Comparison of ENCODE assay signal across 23 mouse cellular contexts in the genomic region with DNA sequence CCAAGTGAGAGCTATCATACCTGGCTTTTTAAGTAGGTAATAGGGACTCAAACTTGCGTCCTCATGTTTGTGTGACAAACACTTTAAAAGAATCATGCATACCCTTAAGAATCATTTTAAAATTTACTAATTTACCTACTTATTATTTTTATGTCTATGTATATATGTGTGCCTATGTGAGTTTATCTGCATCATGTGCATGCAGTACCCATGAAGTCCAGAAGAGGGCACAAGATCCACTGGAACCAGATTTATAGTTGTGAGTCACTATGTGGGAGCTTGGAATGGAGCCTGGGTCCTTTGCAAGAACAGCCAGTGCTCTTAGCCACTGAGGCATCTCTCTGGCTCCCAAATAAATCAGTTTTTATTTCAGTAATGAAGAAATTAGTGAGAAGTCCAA.
A peak's percentile ranks its signal among the peaks of the same experiment; 100 is the strongest.
DNase-seq lines count a peak whose midpoint lies in the region; ATAC-seq and TF ChIP-seq lines count a peak whose summit lies in the region.
"Had no signal": no experiment of that assay in that cellular context is flagged by ENCODE, and none has a peak within 500 bp of the region (broad histone marks: within the 10 kb centered on the region; RNA-seq: fewer than 3 reads in every experiment).

No protein-coding gene starts in this region.

- H3K4me2 ChIP-seq in hindbrain, postnatal 0 days (ENCODE audit: low read depth, low read length), result no peak overlapping the region
- H3K4me2 ChIP-seq in hindbrain, embryonic 13.5 days, result no peak overlapping the region
- no peak overlapping the region for H3K4me2 ChIP-seq in liver, postnatal 0 days (ENCODE audit: low read depth, low read length)
- no peak overlapping the region for H3K4me2 ChIP-seq in liver, embryonic 12.5 days
- H3K4me2 ChIP-seq: embryonic facial prominence, embryonic 15.5 days; heart, embryonic 12.5 days; hindbrain, embryonic 15.5 days had no signal

- WGBS in hindbrain, postnatal 0 days, result 100% methylated on average over 1 of the region's 1 CpGs
- 95% methylated on average over 1 of the region's 1 CpGs for WGBS in hindbrain, embryonic 13.5 days
- WGBS in liver, postnatal 0 days (ENCODE audit: insufficient replicate concordance), result 88% methylated on average over 1 of the region's 1 CpGs
- WGBS in liver, embryonic 12.5 days (ENCODE audit: insufficient replicate concordance), result 80% methylated on average over 1 of the region's 1 CpGs

- no peaks in the 10 kb centered on the region for H3K27me3 ChIP-seq in hindbrain, postnatal 0 days (ENCODE audit: insufficient read depth, low read length)
- H3K27me3 ChIP-seq in hindbrain, embryonic 13.5 days, result no peaks in the 10 kb centered on the region
- no peaks in the 10 kb centered on the region for H3K27me3 ChIP-seq in liver, postnatal 0 days (ENCODE audit: insufficient read depth, low read length)
- H3K27me3 ChIP-seq in liver, embryonic 12.5 days (replicated peaks), result no peaks in the 10 kb centered on the region
- no peaks in the 10 kb centered on the region; the same call in 1 of the 2 replicates for H3K27me3 ChIP-seq in E14TG2a.4 (ENCODE audit: insufficient read depth, low read length)
- H3K27me3 ChIP-seq: embryonic facial prominence, embryonic 15.5 days; heart, embryonic 12.5 days; hindbrain, embryonic 15.5 days had no signal

- H3K4me1 ChIP-seq in hindbrain, postnatal 0 days (ENCODE audit: insufficient read depth, low read length), result no peaks in the 10 kb centered on the region
- H3K4me1 ChIP-seq in hindbrain, embryonic 13.5 days (replicated peaks), result no peaks in the 10 kb centered on the region
- no peaks in the 10 kb centered on the region for H3K4me1 ChIP-seq in liver, postnatal 0 days (ENCODE audit: insufficient read depth)
- no peaks in the 10 kb centered on the region for H3K4me1 ChIP-seq in liver, embryonic 12.5 days
- H3K4me1 ChIP-seq in E14TG2a.4 (replicated peaks; ENCODE audit: low read depth, low read length), result no peaks in the 10 kb centered on the region
- H3K4me1 ChIP-seq: embryonic facial prominence, embryonic 15.5 days; forebrain, embryonic 10.5 days; heart, embryonic 12.5 days; hindbrain, embryonic 10.5 days; hindbrain, embryonic 15.5 days had no signal

- no peak for ATAC-seq in hindbrain, postnatal 0 days
- no peak for ATAC-seq in hindbrain, embryonic 13.5 days (ENCODE audit: low FRiP score)
- no peak for ATAC-seq in liver, postnatal 0 days
- ATAC-seq in liver, embryonic 12.5 days, result no peak
- ATAC-seq: forebrain, embryonic 14.5 days had no signal

- no peak overlapping the region for H3K4me3 ChIP-seq in hindbrain, postnatal 0 days (ENCODE audit: low read length)
- H3K4me3 ChIP-seq in hindbrain, embryonic 13.5 days, result no peak overlapping the region
- no peak overlapping the region for H3K4me3 ChIP-seq in liver, postnatal 0 days (ENCODE audit: low read depth, low read length)
- no peak overlapping the region for H3K4me3 ChIP-seq in liver, embryonic 12.5 days
- no peak overlapping the region for H3K4me3 ChIP-seq in E14TG2a.4 (replicated peaks; ENCODE audit: low read length)
- H3K4me3 ChIP-seq: embryonic facial prominence, embryonic 15.5 days; erythroblast, embryonic 14.5 days; forebrain, embryonic 10.5 days; heart, embryonic 12.5 days; hindbrain, embryonic 10.5 days; hindbrain, embryonic 15.5 days had no signal

- peak; percentile 31 for TF ChIP-seq CTCF in hindbrain, postnatal 0 days (IDR thresholded peaks at IDR 0.05; ENCODE audit: low read depth)
- peak; percentile 24; the same call in 1 of the 2 replicates for TF ChIP-seq CTCF in liver, postnatal 0 days (IDR thresholded peaks at IDR 0.05; ENCODE audit: low read depth)
- peak; percentile 52 for TF ChIP-seq CTCF in E14TG2a.4 (conservative IDR thresholded peaks at IDR 0.05; ENCODE audit: low read length)

- no peak overlapping the region for H3K9ac ChIP-seq in hindbrain, postnatal 0 days (replicated peaks; ENCODE audit: low read length)
- H3K9ac ChIP-seq in hindbrain, embryonic 13.5 days, result no peak overlapping the region
- H3K9ac ChIP-seq in liver, postnatal 0 days (replicated peaks), result no peak overlapping the region
- no peak overlapping the region for H3K9ac ChIP-seq in liver, embryonic 12.5 days
- H3K9ac ChIP-seq: embryonic facial prominence, embryonic 15.5 days; heart, embryonic 12.5 days; hindbrain, embryonic 15.5 days had no signal

- no peak for TF ChIP-seq EP300 in liver, postnatal 0 days (IDR thresholded peaks at IDR 0.05; ENCODE audit: low read depth)

- 0 out of 2 replicates have a peak, but pooled peaks cover 4% of the 10 kb centered on the region for H3K9me3 ChIP-seq in hindbrain, postnatal 0 days (ENCODE audit: low read length)
- peaks cover 9% of the 10 kb centered on the region; the same call in 1 of the 2 replicates for H3K9me3 ChIP-seq in hindbrain, embryonic 13.5 days
- no peaks in the 10 kb centered on the region for H3K9me3 ChIP-seq in liver, postnatal 0 days (ENCODE audit: low read length)
- H3K9me3 ChIP-seq in liver, embryonic 12.5 days (replicated peaks), result peaks cover 47% of the 10 kb centered on the region
- H3K9me3 ChIP-seq in E14TG2a.4 (ENCODE audit: low read length), result peaks cover 21% of the 10 kb centered on the region
- H3K9me3 ChIP-seq: embryonic facial prominence, embryonic 15.5 days; hindbrain, embryonic 15.5 days had no signal

- no peak for DNase-seq in hindbrain, postnatal 0 days (ENCODE audit: low spot score)
- DNase-seq in liver, postnatal 0 days, result no peak
- peak; percentile 45 for DNase-seq in ZHBTc4 (ENCODE audit: low read depth, low spot score)
- no peak for DNase-seq in spleen, adult 18-20 months
- no peak for DNase-seq in testis, postnatal 14 days (ENCODE audit: low spot score)
- DNase-seq: adrenal gland, adult 8-10 months; adrenal gland, postnatal 36 days; cerebellum, adult 11 months; cerebellum, adult 8-10 months; cerebellum, postnatal 14 days; embryo, embryonic 11 days; gastrocnemius, postnatal 14 days had no signal

- no peaks in the 10 kb centered on the region for H3K36me3 ChIP-seq in hindbrain, postnatal 0 days (ENCODE audit: insufficient read depth, low read length)
- H3K36me3 ChIP-seq in hindbrain, embryonic 13.5 days, result no peaks in the 10 kb centered on the region
- H3K36me3 ChIP-seq in liver, postnatal 0 days (replicated peaks; ENCODE audit: insufficient read depth, low read length), result no peaks in the 10 kb centered on the region
- H3K36me3 ChIP-seq in liver, embryonic 12.5 days, result no peaks in the 10 kb centered on the region
- no peaks in the 10 kb centered on the region for H3K36me3 ChIP-seq in E14TG2a.4 (ENCODE audit: insufficient read depth, low read length)
- H3K36me3 ChIP-seq: embryonic facial prominence, embryonic 15.5 days; forebrain, embryonic 10.5 days; G1E; heart, embryonic 12.5 days; hindbrain, embryonic 10.5 days; hindbrain, embryonic 15.5 days had no signal

- H3K27ac ChIP-seq in hindbrain, postnatal 0 days, result no peak overlapping the region
- no peak overlapping the region for H3K27ac ChIP-seq in hindbrain, embryonic 13.5 days
- no peak overlapping the region for H3K27ac ChIP-seq in liver, postnatal 0 days (ENCODE audit: low read depth)
- H3K27ac ChIP-seq in liver, embryonic 12.5 days, result no peak overlapping the region
- H3K27ac ChIP-seq: embryonic facial prominence, embryonic 15.5 days; forebrain, embryonic 10.5 days; hindbrain, embryonic 10.5 days; hindbrain, embryonic 15.5 days had no signal
